Mouse (Mus musculus): Measurements from ENCODE around the gene Tril.

- no peak for TF ChIP-seq CTCF (IDR thresholded peaks at IDR 0.05; ENCODE audit: extremely low read depth, insufficient read depth, insufficient read length, insufficient replicate concordance)
- TF ChIP-seq POLR2A (IDR thresholded peaks at IDR 0.05; ENCODE audit: low read depth, low read length): no peak
Observed at GRCm38 (mm10) chr6:53795078-53795477, 25.6 kb downstream of the Tril start.

Data from spleen, adult 2 months (tissue).